Mouse (Mus musculus): ENCODE measurements around the gene Ascc1. TPM values are rescaled to one million over a fixed set of nuclear protein-coding genes. Genes with fewer than 3 reads are reported as not detected.
"Not testable (repeated sequence)": the region's sequence is repeated elsewhere in the genome, so short reads cannot be mapped to it uniquely, and the experiment has no call there.

Gene Ascc1
- polyA plus RNA-seq, 1 experiment, result 11.9 TPM

DNA sequence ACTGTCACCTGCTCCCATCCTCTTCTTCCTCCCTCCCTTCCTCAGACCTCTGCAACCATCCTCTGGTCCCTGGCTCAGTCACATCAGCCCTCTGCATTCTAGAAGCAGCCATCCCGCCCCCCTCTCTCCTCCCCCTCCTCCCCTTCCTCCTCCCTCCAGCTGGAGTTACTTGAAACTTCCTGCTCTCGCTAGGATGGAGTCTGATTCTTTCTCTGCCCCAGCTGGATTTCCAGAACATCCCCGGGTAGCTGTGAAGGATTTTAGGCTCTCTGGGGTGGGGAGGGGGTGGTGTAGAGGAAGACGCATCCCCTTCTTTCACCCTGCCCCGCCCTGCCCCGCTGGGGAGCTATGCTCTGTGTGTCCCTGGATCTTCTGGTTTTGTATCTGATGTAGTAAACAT is 130.9 kb downstream of the Ascc1 start:
- Histone ChIP-seq H3K27ac (ENCODE audit: insufficient read depth, low read length) (no peak overlapping the region), H3K36me3 (ENCODE audit: control insufficient read depth, insufficient read depth, low read length) (no peaks in the 10 kb centered on the region), H3K27me3 (ENCODE audit: control insufficient read depth, insufficient read depth, low read length) (no peaks in the 10 kb centered on the region), H3K4me1 (ENCODE audit: control insufficient read depth, insufficient read depth, insufficient read length) (no peaks in the 10 kb centered on the region), H3K4me3 (ENCODE audit: extremely low read depth, insufficient read depth, insufficient read length) (no peak overlapping the region)
- no peak for DNase-seq (ENCODE audit: low read depth in 1 of 2, low spot score in 2 of 2)
- WGBS, result 75% methylated on average over 6 of the region's 6 CpGs
- TF ChIP-seq CTCF (IDR thresholded peaks at IDR 0.05; ENCODE audit: extremely low read depth, insufficient read depth, insufficient read length, insufficient replicate concordance), result no peak
- TF ChIP-seq POLR2A (IDR thresholded peaks at IDR 0.05; ENCODE audit: low read depth, low read length), result no peak

DNA sequence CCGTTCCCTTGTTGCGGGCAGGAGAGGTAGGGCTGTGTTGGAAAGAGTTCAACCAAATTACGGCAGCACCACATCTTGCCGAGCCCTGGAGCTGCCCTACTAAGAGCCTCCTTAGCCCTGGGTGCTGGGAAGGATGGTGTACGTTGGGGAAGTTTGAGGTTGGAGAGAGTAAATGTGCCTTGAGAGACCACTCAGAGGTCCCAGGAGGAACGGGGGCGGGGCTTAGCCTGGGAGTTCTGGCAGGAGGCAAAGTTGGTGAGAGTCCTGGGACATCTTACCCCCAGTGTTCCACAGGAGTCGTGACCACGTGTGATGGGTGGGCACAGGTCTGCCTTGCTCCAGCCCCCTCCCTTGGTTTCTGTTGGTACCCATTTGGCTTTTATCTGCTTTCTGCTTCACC is 131.6 kb downstream of the Ascc1 start:
- Histone ChIP-seq H3K36me3 (ENCODE audit: control insufficient read depth, insufficient read depth, low read length) (no peaks in the 10 kb centered on the region), H3K4me1 (ENCODE audit: control insufficient read depth, insufficient read depth, insufficient read length) (no peaks in the 10 kb centered on the region), H3K27me3 (ENCODE audit: control insufficient read depth, insufficient read depth, low read length) (no peaks in the 10 kb centered on the region), H3K27ac (ENCODE audit: insufficient read depth, low read length) (no peak overlapping the region), H3K4me3 (ENCODE audit: extremely low read depth, insufficient read depth, insufficient read length) (no peak overlapping the region)
- 83% methylated on average over 9 of the region's 9 CpGs for WGBS
- DNase-seq (ENCODE audit: low read depth in 1 of 2, low spot score in 2 of 2), result no peak
- TF ChIP-seq CTCF (IDR thresholded peaks at IDR 0.05; ENCODE audit: extremely low read depth, insufficient read depth, insufficient read length, insufficient replicate concordance) (no peak), POLR2A (IDR thresholded peaks at IDR 0.05; ENCODE audit: low read depth, low read length) (no peak)

DNA sequence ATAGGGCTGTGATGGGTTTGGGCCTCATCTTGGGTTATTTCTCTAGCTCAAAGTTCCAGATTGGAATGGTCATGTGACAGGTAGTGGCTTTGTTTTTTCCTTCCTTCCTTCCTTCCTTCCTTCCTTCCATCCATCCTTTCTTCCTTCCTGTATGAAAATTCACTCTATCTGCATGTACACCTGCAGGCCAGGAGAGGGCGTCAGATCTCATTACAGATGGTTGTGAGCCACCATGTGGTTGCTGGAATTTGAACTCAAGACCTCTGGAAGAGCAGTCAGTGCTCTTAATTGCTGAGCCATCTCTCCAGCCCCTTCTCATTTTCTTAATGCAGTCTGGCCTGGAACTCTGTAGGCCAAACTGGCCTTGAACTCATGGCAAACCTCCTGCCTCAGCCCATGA is 133.4 kb downstream of the Ascc1 start:
- DNase-seq (ENCODE audit: low read depth in 1 of 2, low spot score in 2 of 2); H3K27me3 ChIP-seq (ENCODE audit: control insufficient read depth, insufficient read depth, low read length); H3K4me3 ChIP-seq (ENCODE audit: extremely low read depth, insufficient read depth, insufficient read length); H3K36me3 ChIP-seq (ENCODE audit: control insufficient read depth, insufficient read depth, low read length); H3K27ac ChIP-seq (ENCODE audit: insufficient read depth, low read length); H3K4me1 ChIP-seq (ENCODE audit: control insufficient read depth, insufficient read depth, insufficient read length): not testable (repeated sequence)
- WGBS, result 68% methylated on average over 1 of the region's 1 CpGs

DNA sequence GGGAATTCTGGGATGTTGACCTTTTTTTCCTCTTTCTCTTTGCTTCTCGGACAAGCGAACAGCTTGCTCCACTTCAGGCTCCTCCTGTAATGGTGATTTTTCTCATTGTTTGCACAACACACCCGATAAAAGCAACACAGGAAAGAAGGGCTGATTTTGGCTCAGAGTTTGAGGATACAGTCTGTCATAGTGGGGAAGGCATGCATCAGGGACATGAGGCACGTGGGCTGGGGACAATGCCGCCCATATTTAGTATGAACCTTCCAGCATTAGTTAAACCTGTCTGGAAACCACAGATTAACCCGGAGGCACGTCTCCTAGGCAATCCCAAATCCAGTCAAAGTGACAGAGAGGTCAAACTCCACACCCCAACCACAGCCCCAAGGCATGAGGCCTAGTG is 134.3 kb downstream of the Ascc1 start:
- WGBS, result 90% methylated on average over 7 of the region's 7 CpGs
- no peaks in the 10 kb centered on the region for H3K36me3 ChIP-seq (ENCODE audit: control insufficient read depth, insufficient read depth, low read length)
- H3K27me3 ChIP-seq (ENCODE audit: control insufficient read depth, insufficient read depth, low read length), result no peaks in the 10 kb centered on the region
- H3K27ac ChIP-seq (ENCODE audit: insufficient read depth, low read length), result no peak overlapping the region
- no peak overlapping the region for H3K4me3 ChIP-seq (ENCODE audit: extremely low read depth, insufficient read depth, insufficient read length)
- H3K4me1 ChIP-seq (ENCODE audit: control insufficient read depth, insufficient read depth, insufficient read length), result no peaks in the 10 kb centered on the region
- TF ChIP-seq POLR2A (IDR thresholded peaks at IDR 0.05; ENCODE audit: low read depth, low read length) (no peak), CTCF (IDR thresholded peaks at IDR 0.05; ENCODE audit: extremely low read depth, insufficient read depth, insufficient read length, insufficient replicate concordance) (no peak)
- DNase-seq (ENCODE audit: low read depth in 1 of 2, low spot score in 2 of 2), result no peak

DNA sequence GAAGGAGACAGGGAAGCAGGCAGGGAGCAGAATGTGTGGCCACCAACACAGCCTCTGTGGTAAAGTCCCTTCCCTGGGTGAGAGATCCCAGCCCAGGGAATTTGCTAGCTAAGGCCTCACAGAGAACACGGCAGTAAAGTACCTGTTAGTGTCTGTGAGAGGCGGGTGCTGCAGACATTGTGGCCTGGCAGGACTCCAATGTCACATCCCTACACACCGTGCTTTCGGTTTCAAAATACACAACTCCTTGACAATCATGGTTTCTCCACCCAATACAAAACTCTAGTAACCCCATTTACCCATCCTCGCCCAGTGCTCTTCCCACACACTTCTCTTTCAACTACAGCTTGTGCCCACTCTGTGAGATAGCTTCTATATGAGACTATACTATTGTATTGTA is 136.1 kb downstream of the Ascc1 start:
- H3K27ac ChIP-seq (ENCODE audit: insufficient read depth, low read length), result no peak overlapping the region
- WGBS, result 28% methylated on average over 5 of the region's 5 CpGs
- H3K4me3 ChIP-seq (ENCODE audit: extremely low read depth, insufficient read depth, insufficient read length), result no peak overlapping the region
- no peak for DNase-seq (ENCODE audit: low read depth in 1 of 2, low spot score in 2 of 2)
- no peaks in the 10 kb centered on the region for H3K4me1 ChIP-seq (ENCODE audit: control insufficient read depth, insufficient read depth, insufficient read length)
- H3K27me3 ChIP-seq (ENCODE audit: control insufficient read depth, insufficient read depth, low read length), result no peaks in the 10 kb centered on the region
- H3K36me3 ChIP-seq (ENCODE audit: control insufficient read depth, insufficient read depth, low read length), result no peaks in the 10 kb centered on the region
- TF ChIP-seq CTCF (IDR thresholded peaks at IDR 0.05; ENCODE audit: extremely low read depth, insufficient read depth, insufficient read length, insufficient replicate concordance), result no peak
- no peak for TF ChIP-seq POLR2A (IDR thresholded peaks at IDR 0.05; ENCODE audit: low read depth, low read length)

DNA sequence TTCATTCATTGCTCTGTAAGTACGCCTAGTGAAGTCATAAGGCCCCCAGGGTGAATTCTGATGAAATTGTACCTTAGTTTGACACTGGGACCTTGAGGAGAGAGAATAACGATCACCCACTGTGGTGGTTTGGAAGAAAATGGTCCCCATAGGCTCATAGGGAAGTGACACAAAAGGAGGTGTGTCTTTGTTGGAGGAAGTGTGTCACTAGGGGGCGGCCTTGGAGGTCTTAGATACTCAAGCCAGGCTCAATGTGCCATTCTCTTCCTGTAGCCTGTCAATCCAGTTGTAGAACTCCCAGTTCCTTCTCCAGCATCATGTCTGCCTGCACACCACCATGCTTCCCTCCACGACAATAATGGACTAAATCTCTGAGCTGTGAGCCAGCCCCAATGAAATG is 138.1 kb downstream of the Ascc1 start:
- 92% methylated on average over 4 of the region's 4 CpGs for WGBS
- TF ChIP-seq CTCF (IDR thresholded peaks at IDR 0.05; ENCODE audit: extremely low read depth, insufficient read depth, insufficient read length, insufficient replicate concordance), result no peak
- Histone ChIP-seq H3K36me3 (ENCODE audit: control insufficient read depth, insufficient read depth, low read length) (no peaks in the 10 kb centered on the region), H3K27me3 (ENCODE audit: control insufficient read depth, insufficient read depth, low read length) (no peaks in the 10 kb centered on the region), H3K4me3 (ENCODE audit: extremely low read depth, insufficient read depth, insufficient read length) (no peak overlapping the region), H3K4me1 (ENCODE audit: control insufficient read depth, insufficient read depth, insufficient read length) (no peaks in the 10 kb centered on the region), H3K27ac (ENCODE audit: insufficient read depth, low read length) (no peak overlapping the region)
- no peak for DNase-seq (ENCODE audit: low read depth in 1 of 2, low spot score in 2 of 2)

DNA sequence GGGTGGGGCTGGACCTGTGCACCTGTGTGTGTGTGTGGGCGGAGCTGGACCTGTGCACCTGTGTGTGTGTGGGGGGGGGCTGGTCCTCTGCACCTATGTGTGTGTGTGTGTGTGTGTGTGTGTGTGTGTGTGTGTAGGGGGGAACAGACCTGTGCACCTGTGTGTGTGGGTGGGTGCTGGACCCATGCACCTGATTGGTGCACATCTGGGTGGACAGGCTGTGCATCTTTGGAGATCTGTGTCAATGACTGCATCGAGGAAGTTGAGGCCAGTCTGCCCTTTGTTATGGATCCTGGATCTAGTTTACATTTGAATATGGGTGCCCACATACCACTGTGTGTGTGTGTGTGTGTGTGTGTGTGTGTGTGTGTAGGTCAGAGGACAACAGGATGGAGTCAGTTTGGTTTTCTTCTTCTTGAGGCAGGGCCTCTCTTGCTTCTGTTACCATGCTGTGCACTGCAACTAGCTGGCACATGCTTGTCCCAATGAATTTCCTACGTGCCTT is 139.1 kb downstream of the Ascc1 start:
- DNase-seq (ENCODE audit: low read depth in 1 of 2, low spot score in 2 of 2), result no peak
- H3K27me3 ChIP-seq (ENCODE audit: control insufficient read depth, insufficient read depth, low read length), result no peaks in the 10 kb centered on the region
- no peaks in the 10 kb centered on the region for H3K4me1 ChIP-seq (ENCODE audit: control insufficient read depth, insufficient read depth, insufficient read length)
- no peak overlapping the region for H3K27ac ChIP-seq (ENCODE audit: insufficient read depth, low read length)
- 93% methylated on average over 3 of the region's 3 CpGs for WGBS
- TF ChIP-seq CTCF (IDR thresholded peaks at IDR 0.05; ENCODE audit: extremely low read depth, insufficient read depth, insufficient read length, insufficient replicate concordance), result no peak
- no peak for TF ChIP-seq POLR2A (IDR thresholded peaks at IDR 0.05; ENCODE audit: low read depth, low read length)
- H3K36me3 ChIP-seq (ENCODE audit: control insufficient read depth, insufficient read depth, low read length), result no peaks in the 10 kb centered on the region
- no peak overlapping the region for H3K4me3 ChIP-seq (ENCODE audit: extremely low read depth, insufficient read depth, insufficient read length)

DNA sequence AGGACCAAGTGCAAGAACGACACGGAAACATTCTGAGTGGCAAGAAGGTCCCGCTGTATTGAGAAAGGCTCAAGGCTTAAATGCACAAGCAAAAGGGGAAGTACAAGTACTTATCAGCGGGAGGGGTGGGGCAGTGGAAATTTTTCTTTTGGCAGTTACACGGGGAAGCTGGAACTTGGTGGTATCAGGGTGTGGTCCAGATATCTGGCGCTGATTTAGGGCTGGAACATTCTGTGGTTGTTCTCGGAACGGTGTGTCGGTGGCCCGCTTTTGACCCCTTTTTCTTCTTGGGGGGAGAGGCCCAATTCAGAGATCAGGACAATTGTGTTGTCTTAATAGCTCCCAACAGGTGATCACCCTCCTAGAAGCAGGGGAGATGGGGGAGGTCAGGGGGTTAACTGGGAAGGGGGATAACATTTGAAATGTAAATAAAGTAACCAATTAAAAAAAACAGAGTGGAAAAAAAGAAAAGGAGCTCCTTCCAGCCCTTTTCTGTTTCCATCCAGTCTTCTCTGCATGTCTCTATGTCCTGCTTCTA is 145.0 kb downstream of the Ascc1 start:
- H3K27me3 ChIP-seq (ENCODE audit: control insufficient read depth, insufficient read depth, low read length); DNase-seq (ENCODE audit: low read depth in 1 of 2, low spot score in 2 of 2); H3K27ac ChIP-seq (ENCODE audit: insufficient read depth, low read length); H3K4me3 ChIP-seq (ENCODE audit: extremely low read depth, insufficient read depth, insufficient read length); H3K36me3 ChIP-seq (ENCODE audit: control insufficient read depth, insufficient read depth, low read length): not testable (repeated sequence)
- peaks cover 14% of the 10 kb centered on the region; the same call in 1 of the 2 replicates for H3K4me1 ChIP-seq (ENCODE audit: control insufficient read depth, insufficient read depth, insufficient read length)
- WGBS, result 77% methylated on average over 10 of the region's 10 CpGs

Data from spleen, adult 2 months (tissue).